Mouse (Mus musculus): ENCODE results near the gene Fbxw7. TPM values are rescaled to one million over a fixed set of nuclear protein-coding genes. Genes with fewer than 3 reads are reported as not detected.

Gene Fbxw7
- polyA plus RNA-seq, 1 experiment from 2014 or later = 7.8 TPM

DNA sequence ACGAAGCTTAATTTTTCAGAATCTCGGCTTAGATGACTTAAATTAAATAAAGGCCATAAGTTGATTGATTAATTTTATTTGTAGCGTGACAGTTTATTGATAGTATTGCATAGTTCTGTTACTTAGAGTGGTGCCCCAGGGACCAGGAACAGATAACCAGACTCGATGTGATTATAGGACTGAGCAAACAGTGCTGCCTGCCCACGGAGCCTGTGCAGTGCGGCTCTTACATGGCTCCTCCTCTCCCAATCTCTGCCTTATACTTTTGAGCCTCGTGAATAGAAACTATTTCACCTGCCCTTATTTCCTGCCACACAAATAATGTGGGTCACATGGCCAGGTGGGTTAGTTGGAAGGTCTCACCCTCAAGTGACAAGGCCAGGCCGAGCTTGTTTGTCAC is 82.9 kb downstream of the Fbxw7 start:
- Histone ChIP-seq H3K9me3 (ENCODE audit: control insufficient read depth, low read length) (no peaks in the 10 kb centered on the region), H3K27ac (ENCODE audit: low read length) (no peak overlapping the region), H3K27me3 (replicated peaks; ENCODE audit: control insufficient read depth, insufficient read depth, low read length) (no peaks in the 10 kb centered on the region), H3K4me3 (ENCODE audit: low read length) (no peak overlapping the region), H3K9ac (ENCODE audit: low read depth, low read length) (no peak overlapping the region), H3K36me3 (ENCODE audit: control insufficient read depth, insufficient read depth, low read length) (no peaks in the 10 kb centered on the region), H3K4me2 (ENCODE audit: low read depth, low read length) (no peak overlapping the region), H3K4me1 (ENCODE audit: control insufficient read depth, insufficient read depth, low read length) (no peaks in the 10 kb centered on the region)
- ATAC-seq = no peak
- WGBS = 65% methylated on average over 8 of the region's 8 CpGs

DNA sequence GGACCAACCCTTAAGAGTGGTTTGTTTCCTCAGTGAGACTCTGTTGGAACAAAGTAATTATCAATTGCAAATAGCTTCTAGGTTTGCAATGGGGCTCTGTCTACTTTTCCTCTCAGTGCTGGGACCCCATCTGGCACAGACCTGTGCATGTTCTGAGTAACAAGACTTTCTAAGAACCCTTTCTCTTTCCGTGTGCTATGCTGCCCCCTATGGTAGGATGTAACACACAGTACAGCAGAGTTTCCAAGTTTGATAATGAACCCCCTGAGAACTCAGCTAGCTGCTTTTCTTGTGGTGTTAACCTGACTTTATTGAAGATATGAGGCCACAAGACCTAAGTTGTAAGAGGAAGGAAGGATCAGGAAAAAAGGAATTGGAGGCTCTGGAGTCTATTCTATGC is 91.5 kb downstream of the Fbxw7 start:
- ATAC-seq = no peak
- Histone ChIP-seq H3K27ac (ENCODE audit: low read length) (no peak overlapping the region), H3K4me3 (ENCODE audit: low read length) (no peak overlapping the region), H3K27me3 (replicated peaks; ENCODE audit: control insufficient read depth, insufficient read depth, low read length) (no peaks in the 10 kb centered on the region), H3K4me2 (ENCODE audit: low read depth, low read length) (no peak overlapping the region), H3K9ac (ENCODE audit: low read depth, low read length) (no peak overlapping the region), H3K9me3 (ENCODE audit: control insufficient read depth, low read length) (no peaks in the 10 kb centered on the region), H3K36me3 (ENCODE audit: control insufficient read depth, insufficient read depth, low read length) (no peaks in the 10 kb centered on the region), H3K4me1 (ENCODE audit: control insufficient read depth, insufficient read depth, low read length) (no peaks in the 10 kb centered on the region)
- 14% methylated on average over 1 of the region's 1 CpGs for WGBS

DNA sequence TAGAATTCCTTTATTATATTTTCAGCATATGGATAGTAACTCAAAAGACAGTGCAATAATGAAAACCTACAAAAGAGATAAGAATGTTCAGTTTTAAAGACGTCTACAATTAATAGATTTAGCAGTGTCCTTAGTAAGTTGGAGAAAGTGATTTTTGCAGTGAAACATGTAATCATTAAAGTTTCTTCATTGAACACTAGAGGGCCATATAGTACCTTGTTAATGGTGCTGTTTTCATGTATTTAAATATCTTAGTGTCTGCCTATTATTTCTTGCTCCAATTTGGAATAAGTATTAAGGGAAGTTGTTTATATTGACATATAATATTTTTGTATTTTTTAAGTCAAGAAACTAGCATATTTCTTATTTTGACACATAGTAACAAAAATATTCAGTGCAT is 99.2 kb downstream of the Fbxw7 start:
- ATAC-seq = no peak
- 46% methylated on average over 1 of the region's 1 CpGs for WGBS

DNA sequence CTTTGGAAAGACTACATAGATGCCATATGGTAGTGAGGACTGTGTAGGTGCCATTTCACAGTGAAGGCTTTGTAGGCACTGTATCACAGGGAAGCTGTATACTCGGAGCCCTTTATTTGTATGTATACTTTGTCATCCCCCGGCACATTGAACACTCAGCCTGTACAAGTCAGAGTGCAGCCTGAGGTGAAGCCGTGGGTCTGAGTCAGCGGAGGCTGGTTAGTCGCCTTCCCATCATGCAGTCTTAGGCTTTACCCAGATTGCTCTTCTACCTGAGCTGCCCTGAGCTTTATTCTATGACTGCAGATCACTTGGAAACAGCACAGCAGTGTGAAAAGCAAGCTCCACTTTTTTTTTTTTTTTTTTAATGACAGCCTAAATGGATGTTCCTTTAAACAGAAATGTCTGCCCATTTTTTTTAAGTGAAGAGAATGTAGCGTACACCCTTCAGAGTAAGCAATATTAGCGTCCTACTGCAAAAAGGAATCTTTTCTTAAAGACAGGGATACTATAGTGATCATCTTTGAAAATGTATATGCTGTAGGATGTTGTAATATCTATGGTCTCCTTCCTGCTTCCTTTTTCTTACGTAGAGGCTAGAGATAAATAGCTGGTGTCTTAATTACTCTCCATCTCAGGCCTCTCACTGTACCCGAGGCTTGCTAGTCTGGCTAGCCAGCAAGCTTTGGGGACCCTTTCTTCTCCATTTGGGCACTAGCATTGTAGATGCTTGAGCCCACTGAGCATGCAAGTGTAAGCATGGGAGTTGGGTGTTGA is 103.0 kb downstream of the Fbxw7 start:
- Histone ChIP-seq H3K4me2 (ENCODE audit: low read depth, low read length) (no peak overlapping the region), H3K36me3 (ENCODE audit: control insufficient read depth, insufficient read depth, low read length) (no peaks in the 10 kb centered on the region), H3K27me3 (replicated peaks; ENCODE audit: control insufficient read depth, insufficient read depth, low read length) (no peaks in the 10 kb centered on the region), H3K4me1 (ENCODE audit: control insufficient read depth, insufficient read depth, low read length) (peaks cover 3% of the 10 kb centered on the region; the same call in 1 of the 2 replicates), H3K27ac (ENCODE audit: low read length) (no peak overlapping the region), H3K9ac (ENCODE audit: low read depth, low read length) (no peak overlapping the region), H3K9me3 (ENCODE audit: control insufficient read depth, low read length) (no peaks in the 10 kb centered on the region), H3K4me3 (ENCODE audit: low read length) (no peak overlapping the region)
- WGBS = 75% methylated on average over 9 of the region's 9 CpGs
- ATAC-seq = no peak

More for the DNA sequence above, 99.2 kb downstream of the Fbxw7 start:
- no peak overlapping the region for H3K9ac ChIP-seq (ENCODE audit: low read depth, low read length)
- no peaks in the 10 kb centered on the region for H3K27me3 ChIP-seq (replicated peaks; ENCODE audit: control insufficient read depth, insufficient read depth, low read length)
- no peak overlapping the region for H3K27ac ChIP-seq (ENCODE audit: low read length)
- H3K4me3 ChIP-seq (ENCODE audit: low read length) = no peak overlapping the region
- H3K9me3 ChIP-seq (ENCODE audit: control insufficient read depth, low read length) = no peaks in the 10 kb centered on the region
- H3K4me1 ChIP-seq (ENCODE audit: control insufficient read depth, insufficient read depth, low read length) = peaks cover 3% of the 10 kb centered on the region; the same call in 1 of the 2 replicates
- no peak overlapping the region for H3K4me2 ChIP-seq (ENCODE audit: low read depth, low read length)
- H3K36me3 ChIP-seq (ENCODE audit: control insufficient read depth, insufficient read depth, low read length) = no peaks in the 10 kb centered on the region

DNA sequence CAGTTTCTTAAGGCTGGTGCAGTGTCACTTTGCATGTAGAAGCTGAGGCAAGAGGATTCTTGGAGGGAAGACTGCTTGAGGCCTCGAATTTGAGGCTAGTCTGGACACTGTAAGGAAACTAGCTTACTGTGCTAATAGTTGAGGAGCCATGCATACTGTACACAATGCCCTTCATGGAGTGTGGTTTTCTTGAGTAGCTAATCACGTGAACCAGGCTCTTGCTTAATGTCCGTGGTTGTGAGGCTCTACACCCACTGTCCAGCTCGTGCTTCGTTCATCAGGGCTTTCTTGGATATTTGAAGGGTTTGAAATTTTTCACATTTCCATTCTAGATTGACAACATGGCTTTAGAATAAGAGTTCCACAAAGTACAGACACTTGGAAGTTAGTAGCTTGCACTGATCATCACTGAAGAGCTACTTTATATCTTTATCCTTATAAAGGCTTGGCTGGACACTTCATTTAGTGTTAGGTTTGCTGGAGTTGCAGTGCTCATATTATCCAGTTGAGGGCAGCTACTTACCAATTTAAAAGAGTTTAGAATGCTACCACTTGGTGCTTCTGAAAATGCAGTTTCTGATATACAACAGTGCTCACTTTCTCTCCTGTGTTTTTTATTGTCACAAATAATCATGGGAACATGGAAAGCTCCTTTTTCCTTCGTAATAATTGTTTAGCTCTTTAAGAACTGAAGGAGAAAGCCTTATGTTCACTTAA is 106.8 kb downstream of the Fbxw7 start:
- H3K36me3 ChIP-seq (ENCODE audit: control insufficient read depth, insufficient read depth, low read length) = no peaks in the 10 kb centered on the region
- no peak overlapping the region for H3K9ac ChIP-seq (ENCODE audit: low read depth, low read length)
- ATAC-seq = no peak
- no peak overlapping the region for H3K4me3 ChIP-seq (ENCODE audit: low read length)
- peaks cover 3% of the 10 kb centered on the region; the same call in 1 of the 2 replicates for H3K4me1 ChIP-seq (ENCODE audit: control insufficient read depth, insufficient read depth, low read length)
- WGBS = 75% methylated on average over 6 of the region's 6 CpGs
- no peaks in the 10 kb centered on the region for H3K9me3 ChIP-seq (ENCODE audit: control insufficient read depth, low read length)
- H3K4me2 ChIP-seq (ENCODE audit: low read depth, low read length) = no peak overlapping the region
- no peaks in the 10 kb centered on the region for H3K27me3 ChIP-seq (replicated peaks; ENCODE audit: control insufficient read depth, insufficient read depth, low read length)
- H3K27ac ChIP-seq (ENCODE audit: low read length) = no peak overlapping the region

DNA sequence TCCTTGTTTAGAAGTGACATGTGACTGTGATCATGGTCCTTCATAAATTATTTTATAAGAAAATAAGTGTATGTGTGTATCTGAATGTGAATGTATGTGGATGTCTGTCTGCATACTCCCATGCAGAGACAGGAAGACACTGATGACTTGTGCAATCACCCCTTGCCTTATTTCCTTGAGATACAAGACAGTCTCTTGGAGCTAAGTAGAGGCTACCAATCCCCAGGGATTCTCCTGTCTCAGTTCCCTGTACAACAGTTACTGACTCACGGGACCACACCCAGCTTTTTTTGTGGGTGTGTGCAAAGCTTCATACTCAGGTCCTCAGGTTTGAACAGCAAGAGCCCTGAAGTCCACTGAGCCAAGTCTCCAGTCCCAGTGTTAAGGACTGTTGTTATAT is 108.2 kb downstream of the Fbxw7 start:
- peak; percentile 64 for ATAC-seq
- Histone ChIP-seq H3K27me3 (replicated peaks; ENCODE audit: control insufficient read depth, insufficient read depth, low read length) (no peaks in the 10 kb centered on the region), H3K4me3 (ENCODE audit: low read length) (no peak overlapping the region), H3K4me2 (ENCODE audit: low read depth, low read length) (no peak overlapping the region), H3K9me3 (ENCODE audit: control insufficient read depth, low read length) (no peaks in the 10 kb centered on the region), H3K27ac (ENCODE audit: low read length) (no peak overlapping the region), H3K36me3 (ENCODE audit: control insufficient read depth, insufficient read depth, low read length) (no peaks in the 10 kb centered on the region), H3K9ac (ENCODE audit: low read depth, low read length) (no peak overlapping the region), H3K4me1 (ENCODE audit: control insufficient read depth, insufficient read depth, low read length) (no peaks in the 10 kb centered on the region; the same call in 1 of the 2 replicates)
- 67% methylated on average over 1 of the region's 1 CpGs for WGBS

DNA sequence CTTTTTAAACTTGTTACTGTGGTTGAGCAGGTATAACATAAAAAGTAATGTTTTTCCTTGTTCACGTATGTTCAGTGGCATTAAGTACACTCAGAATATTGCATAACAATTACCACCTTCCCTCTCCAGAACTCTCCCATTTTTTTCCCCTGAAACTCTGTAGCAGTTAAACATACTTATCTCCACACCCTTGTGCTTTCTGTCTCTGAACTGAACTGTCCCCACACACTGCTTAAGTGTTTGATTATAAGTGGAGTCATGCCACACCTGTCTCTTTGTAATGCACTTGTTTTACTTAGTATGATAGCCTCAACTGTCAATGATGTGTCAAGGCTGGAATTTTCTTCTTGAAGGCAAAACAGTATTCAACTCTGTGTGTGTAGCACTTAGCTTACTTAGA is 108.6 kb downstream of the Fbxw7 start:
- Histone ChIP-seq H3K4me2 (ENCODE audit: low read depth, low read length) (no peak overlapping the region), H3K36me3 (ENCODE audit: control insufficient read depth, insufficient read depth, low read length) (no peaks in the 10 kb centered on the region), H3K27me3 (replicated peaks; ENCODE audit: control insufficient read depth, insufficient read depth, low read length) (no peaks in the 10 kb centered on the region), H3K27ac (ENCODE audit: low read length) (no peak overlapping the region), H3K9ac (ENCODE audit: low read depth, low read length) (no peak overlapping the region), H3K4me1 (ENCODE audit: control insufficient read depth, insufficient read depth, low read length) (no peaks in the 10 kb centered on the region; the same call in 1 of the 2 replicates), H3K4me3 (ENCODE audit: low read length) (no peak overlapping the region), H3K9me3 (ENCODE audit: control insufficient read depth, low read length) (no peaks in the 10 kb centered on the region)
- ATAC-seq = peak; percentile 83
- WGBS = 77% methylated on average over 1 of the region's 1 CpGs

DNA sequence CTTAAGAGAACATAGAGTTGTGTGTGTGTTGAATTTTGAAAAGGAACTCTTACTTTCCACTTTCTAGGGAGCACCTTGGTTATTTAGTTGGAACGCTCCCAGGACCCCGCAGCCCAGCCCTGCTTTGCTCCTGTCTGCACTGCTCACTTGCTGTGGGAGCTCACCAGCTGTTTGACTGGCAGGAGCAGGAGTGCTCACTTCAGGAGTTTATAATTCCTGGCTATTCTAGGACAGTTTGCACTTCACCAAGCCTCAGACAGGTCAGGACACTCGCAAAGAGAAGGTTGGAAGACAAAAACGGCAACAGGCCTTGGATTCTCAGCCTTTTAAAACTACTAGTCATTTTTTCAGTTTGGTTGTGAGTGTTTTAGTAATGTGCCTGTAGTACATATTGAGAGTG is 110.2 kb downstream of the Fbxw7 start:
- H3K36me3 ChIP-seq (ENCODE audit: control insufficient read depth, insufficient read depth, low read length) = no peaks in the 10 kb centered on the region
- H3K4me2 ChIP-seq (ENCODE audit: low read depth, low read length) = no peak overlapping the region
- H3K4me3 ChIP-seq (ENCODE audit: low read length) = no peak overlapping the region
- no peak overlapping the region for H3K9ac ChIP-seq (ENCODE audit: low read depth, low read length)
- no peak overlapping the region for H3K27ac ChIP-seq (ENCODE audit: low read length)
- no peaks in the 10 kb centered on the region for H3K27me3 ChIP-seq (replicated peaks; ENCODE audit: control insufficient read depth, insufficient read depth, low read length)
- no peak for ATAC-seq
- 67% methylated on average over 4 of the region's 4 CpGs for WGBS
- no peaks in the 10 kb centered on the region for H3K9me3 ChIP-seq (ENCODE audit: control insufficient read depth, low read length)
- H3K4me1 ChIP-seq (ENCODE audit: control insufficient read depth, insufficient read depth, low read length) = no peaks in the 10 kb centered on the region; the same call in 1 of the 2 replicates

DNA sequence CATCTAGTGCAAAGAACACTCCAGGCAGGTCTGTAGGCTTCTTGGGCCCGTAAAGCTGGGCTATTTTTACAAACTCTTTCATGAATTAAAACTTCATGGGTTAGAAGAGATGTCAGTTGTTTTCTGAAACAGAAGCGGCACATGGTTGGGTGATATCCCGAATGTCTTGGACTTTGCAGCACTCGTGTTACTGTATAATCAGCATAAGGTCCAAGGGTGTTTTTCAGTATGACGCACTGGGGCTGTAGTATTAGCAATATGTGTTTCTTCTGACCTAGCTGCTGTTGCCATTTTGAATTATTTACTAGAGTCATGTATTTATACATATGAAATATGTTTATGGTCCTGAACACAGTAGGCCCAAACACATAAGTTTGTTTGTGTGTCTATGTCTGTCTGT is 111.1 kb downstream of the Fbxw7 start:
- Histone ChIP-seq H3K4me1 (ENCODE audit: control insufficient read depth, insufficient read depth, low read length) (no peaks in the 10 kb centered on the region; the same call in 1 of the 2 replicates), H3K27ac (ENCODE audit: low read length) (no peak overlapping the region)

More for the DNA sequence above, 111.1 kb downstream of the Fbxw7 start:
- Histone ChIP-seq H3K36me3 (ENCODE audit: control insufficient read depth, insufficient read depth, low read length) (no peaks in the 10 kb centered on the region), H3K4me3 (ENCODE audit: low read length) (no peak overlapping the region), H3K9ac (ENCODE audit: low read depth, low read length) (no peak overlapping the region), H3K27me3 (replicated peaks; ENCODE audit: control insufficient read depth, insufficient read depth, low read length) (no peaks in the 10 kb centered on the region), H3K9me3 (ENCODE audit: control insufficient read depth, low read length) (no peaks in the 10 kb centered on the region), H3K4me2 (ENCODE audit: low read depth, low read length) (no peak overlapping the region)
- ATAC-seq = no peak
- 87% methylated on average over 5 of the region's 5 CpGs for WGBS
